Mouse (Mus musculus): ENCODE measurements at regions not wholly inside any gene's neighbourhood (a gene's known extent, or its start where the extent isn't known, plus 50 kb on each side); places are given as distances from the start of the nearest gene placed in this dataset.

GRCm38 (mm10) chr7:111185954-111186353, 103.1 kb upstream of the Eif4g2 start:
- TF ChIP-seq CTCF (conservative IDR thresholded peaks at IDR 0.05; ENCODE audit: low read length): no peak
- TF ChIP-seq NANOG (IDR thresholded peaks at IDR 0.05; ENCODE audit: borderline replicate concordance, low read length): no peak
- TF ChIP-seq POU5F1 (IDR thresholded peaks at IDR 0.05; ENCODE audit: borderline replicate concordance, low read length): no peak

Data from E14TG2a.4 (cell line).